Mouse (Mus musculus): ENCODE measurements around the gene Lss.

DNA sequence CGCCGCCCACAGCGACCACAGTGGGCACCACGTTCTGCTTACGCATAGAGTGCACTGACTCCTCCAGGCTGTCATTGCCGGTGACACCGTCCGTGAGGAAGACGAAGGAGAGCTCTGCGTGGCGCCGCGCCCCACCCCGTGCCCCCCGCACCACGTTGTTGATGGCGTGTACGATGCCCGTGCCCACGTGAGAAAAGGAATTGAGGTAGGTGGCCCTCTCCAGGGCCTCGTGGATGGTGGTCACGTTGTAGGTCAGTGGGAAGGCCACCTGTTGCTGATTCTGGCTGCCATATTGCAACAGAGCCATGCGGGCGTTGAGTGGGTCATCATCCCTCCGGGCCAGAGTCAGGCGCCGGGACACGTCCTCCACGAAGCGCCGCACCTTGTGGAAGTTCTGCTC, 65.0 kb downstream of the Lss start:
- TF ChIP-seq EP300 (IDR thresholded peaks at IDR 0.05; ENCODE audit: insufficient read depth, low read depth, low read length) = no peak
- no peak for TF ChIP-seq CTCF (IDR thresholded peaks at IDR 0.05; ENCODE audit: low read depth, low read length)
